Mouse (Mus musculus): Measurements from ENCODE around the gene Tap1.
"Not testable (repeated sequence)": the region's sequence is repeated elsewhere in the genome, so short reads cannot be mapped to it uniquely, and the experiment has no call there.

Gene Tap1

DNA sequence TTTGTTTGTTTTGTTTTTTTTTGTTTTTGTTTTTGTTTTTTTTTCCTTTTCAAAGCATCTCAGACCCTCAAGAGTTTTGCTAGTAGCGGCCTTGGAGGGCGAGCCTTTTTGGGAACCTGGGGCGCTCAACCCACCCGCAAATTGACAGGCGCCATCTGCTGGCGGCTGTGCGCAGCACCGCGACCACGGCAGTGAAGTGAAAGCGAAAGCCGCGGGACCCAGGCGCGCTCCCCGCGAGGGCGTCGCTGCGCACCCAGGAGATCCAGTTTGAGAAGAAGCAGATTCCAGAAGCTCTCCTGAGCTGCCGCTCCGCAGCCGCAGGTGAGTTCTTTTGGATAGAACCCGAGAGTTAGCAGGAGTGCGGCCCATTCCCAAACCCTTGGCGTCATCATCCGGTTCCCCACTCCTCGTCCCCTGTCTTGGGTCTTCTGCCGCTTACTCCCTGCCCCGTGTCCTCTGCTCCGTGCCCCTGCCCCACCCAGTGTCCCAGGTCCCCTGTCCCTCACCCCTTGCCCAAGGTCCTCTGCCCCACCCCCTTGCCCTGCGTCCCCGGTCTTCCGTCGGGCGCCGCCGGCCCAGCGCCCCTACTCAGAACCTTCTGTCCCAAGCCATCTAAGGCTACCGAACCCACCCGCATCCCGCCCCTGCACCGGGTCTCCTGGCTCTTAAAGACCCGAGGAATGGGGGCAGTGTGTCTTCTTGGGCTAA is 17.1 kb downstream of the Tap1 start:
- peak; percentile 85 for DNase-seq (ENCODE audit: low spot score)

- peak; percentile 35 for DNase-seq (ENCODE audit: low spot score)
These were observed 17.8 kb downstream of the Tap1 start for GRCm38 (mm10) chr17:34205021-34205745.

- DNase-seq (ENCODE audit: low spot score) = peak; percentile 43
These were observed 18.4 kb downstream of the Tap1 start for GRCm38 (mm10) chr17:34205746-34206176.

DNA sequence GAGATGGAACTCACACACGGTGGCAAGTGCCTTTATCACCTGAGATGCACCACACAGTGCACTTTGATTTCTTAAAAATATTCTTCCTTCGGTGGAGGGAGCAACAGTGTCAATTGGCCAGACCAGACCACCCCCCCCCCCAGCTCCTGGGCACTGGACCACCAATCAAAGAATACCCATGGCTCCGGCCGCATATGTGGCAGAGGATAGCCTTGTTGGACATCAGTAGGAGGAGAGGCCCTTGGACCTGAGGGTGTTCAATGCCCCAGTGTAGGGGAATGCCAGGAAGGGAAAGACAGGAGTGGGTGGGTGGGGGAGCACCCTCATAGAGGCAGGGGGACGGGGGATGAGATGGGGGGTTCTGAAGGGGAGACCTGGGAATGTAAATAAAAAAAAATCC is 19.4 kb downstream of the Tap1 start:
- no peak for DNase-seq (ENCODE audit: low spot score)

- no peak for DNase-seq (ENCODE audit: low spot score)
These were observed 20.1 kb downstream of the Tap1 start for GRCm38 (mm10) chr17:34207456-34207855.

DNA sequence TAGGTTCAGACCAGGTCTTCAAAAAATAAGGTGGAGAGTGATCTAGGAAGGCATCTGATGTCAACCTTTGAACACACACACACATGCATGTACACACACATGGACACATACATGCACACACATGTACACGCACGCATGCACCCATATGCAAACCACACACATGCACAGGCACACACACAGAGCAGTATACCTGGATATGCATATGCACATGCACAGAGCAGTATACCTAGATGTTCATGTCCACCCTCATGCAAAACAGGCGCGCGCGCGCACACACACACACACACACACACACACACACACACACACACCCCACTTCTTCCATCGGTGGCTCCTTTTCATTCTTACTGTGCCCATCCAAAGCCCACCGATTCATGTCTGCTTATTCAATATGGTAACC is 20.5 kb downstream of the Tap1 start:
- no peak for DNase-seq (ENCODE audit: low spot score)

GRCm38 (mm10) chr17:34208421-34208820 is 21.1 kb downstream of the Tap1 start:
- DNase-seq (ENCODE audit: low spot score) = no peak

DNA sequence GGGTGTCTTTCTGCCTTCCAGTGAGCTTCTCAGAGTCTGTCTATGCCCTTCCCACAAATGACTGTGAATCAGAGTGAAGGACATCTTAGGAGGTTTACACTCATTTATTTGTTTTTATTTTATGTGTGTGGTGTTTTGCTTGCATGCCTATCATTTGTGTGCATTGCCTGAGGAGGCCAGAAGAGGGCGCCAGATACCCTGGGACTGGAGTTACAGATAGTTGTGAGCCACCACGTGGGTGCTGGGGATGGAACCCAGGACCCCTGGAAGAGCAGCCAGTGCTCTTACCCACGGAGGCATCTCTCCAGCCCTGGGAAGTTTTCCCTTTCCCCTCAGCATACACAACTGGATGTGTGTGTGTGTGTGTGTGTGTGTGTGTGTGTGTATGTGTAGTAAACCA is 22.3 kb downstream of the Tap1 start:
- no peak for DNase-seq (ENCODE audit: low spot score)

DNA sequence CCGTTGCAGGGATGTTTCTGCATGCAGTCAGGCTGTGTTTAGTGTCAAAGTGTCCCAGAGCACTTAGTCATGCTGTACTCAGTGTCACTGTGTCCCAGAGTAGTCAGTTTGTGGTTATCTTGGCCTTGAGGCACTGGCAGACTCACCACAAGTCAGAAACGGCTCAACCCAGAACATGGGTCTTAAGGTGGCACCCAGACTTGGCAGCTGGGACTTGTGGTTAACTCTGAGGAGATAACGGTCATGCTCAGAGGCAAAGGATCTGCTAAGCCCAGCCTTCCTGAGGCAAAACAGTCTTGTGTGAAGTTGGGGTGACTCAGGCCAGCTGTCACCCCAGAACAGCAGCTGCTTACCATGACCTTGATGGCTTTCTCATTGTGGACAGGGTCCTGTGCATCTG is 23.2 kb downstream of the Tap1 start:
- DNase-seq (ENCODE audit: low spot score) = peak; percentile 16

- no peak for DNase-seq (ENCODE audit: low spot score)
These were observed 24.5 kb downstream of the Tap1 start for GRCm38 (mm10) chr17:34211746-34212365.

GRCm38 (mm10) chr17:34213936-34214335 is 26.6 kb downstream of the Tap1 start:
- DNase-seq (ENCODE audit: low spot score) = no peak

DNA sequence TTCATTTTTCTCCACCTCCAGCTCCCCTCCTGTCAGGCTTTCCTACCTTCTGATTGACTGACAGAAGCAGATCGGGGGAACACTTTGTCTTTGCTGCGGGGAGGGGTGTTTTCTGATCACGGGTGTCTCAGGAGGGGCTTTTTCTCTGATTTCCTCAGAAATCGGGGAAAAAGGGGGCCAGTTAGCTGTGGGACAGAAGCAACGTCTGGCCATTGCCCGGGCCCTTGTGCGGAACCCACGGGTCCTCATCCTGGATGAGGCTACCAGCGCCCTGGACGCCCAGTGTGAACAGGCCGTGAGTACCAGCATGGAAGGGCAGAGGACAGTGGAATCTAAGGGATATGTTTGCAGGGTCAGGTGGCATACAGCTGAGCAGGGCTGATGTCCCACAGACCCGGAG is 27.8 kb downstream of the Tap1 start:
- DNase-seq (ENCODE audit: low spot score) = no peak

- DNase-seq (ENCODE audit: low spot score) = no peak
These were observed 30.0 kb downstream of the Tap1 start for GRCm38 (mm10) chr17:34217216-34217928.

- DNase-seq (ENCODE audit: low spot score) = no peak
These were observed 30.6 kb downstream of the Tap1 start for GRCm38 (mm10) chr17:34217986-34218385.

- DNase-seq (ENCODE audit: low spot score) = peak; percentile 60
These were observed 31.3 kb downstream of the Tap1 start for GRCm38 (mm10) chr17:34218675-34219074.

GRCm38 (mm10) chr17:34219096-34219495 is 31.7 kb downstream of the Tap1 start:
- DNase-seq (ENCODE audit: low spot score) = peak; percentile 41

GRCm38 (mm10) chr17:34219801-34220200 is 32.4 kb downstream of the Tap1 start:
- not testable (repeated sequence) for DNase-seq (ENCODE audit: low spot score)

DNA sequence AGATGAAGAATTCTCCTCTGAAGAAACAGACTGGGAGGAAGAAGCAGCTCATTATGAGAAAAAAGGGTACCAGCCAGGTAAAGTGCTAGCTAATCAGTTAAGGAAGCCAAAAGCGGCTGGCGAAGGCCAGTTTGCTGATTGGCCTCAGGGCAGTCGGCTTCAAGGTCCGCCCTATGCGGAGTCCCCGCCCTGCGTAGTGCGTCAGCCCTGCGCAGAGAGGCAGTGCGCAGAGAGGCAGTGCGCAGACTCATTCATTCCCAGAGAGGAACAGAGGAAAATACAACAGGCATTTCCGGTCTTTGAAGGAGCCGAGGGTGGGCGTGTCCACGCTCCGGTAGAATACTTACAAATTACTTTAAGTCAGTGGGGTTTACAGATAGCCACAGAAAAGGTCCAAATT is 33.0 kb downstream of the Tap1 start:
- not testable (repeated sequence) for DNase-seq (ENCODE audit: low spot score)

- DNase-seq (ENCODE audit: low spot score) = no peak
These were observed 37.5 kb downstream of the Tap1 start for GRCm38 (mm10) chr17:34224816-34225215.

DNA sequence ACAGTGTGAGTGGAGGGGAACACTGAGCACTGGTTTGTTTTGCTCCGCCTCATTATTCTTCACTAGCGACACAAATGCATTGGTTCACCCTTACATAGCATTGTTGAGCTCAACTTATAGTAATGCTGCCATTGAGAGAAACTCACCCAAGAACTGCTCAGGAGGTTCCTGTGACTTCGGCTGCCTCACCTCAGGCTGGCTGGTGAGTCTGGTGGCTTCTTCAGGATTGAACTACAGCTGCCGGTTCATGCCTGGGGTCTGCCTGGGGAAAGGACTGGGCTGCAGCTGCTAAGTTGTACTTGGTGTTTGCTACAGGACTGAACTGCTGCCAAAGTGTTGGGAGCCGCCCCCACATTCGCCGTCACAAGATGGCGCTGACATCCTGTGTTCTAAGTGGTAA is 38.1 kb downstream of the Tap1 start:
- DNase-seq (ENCODE audit: low spot score) = no peak

DNA sequence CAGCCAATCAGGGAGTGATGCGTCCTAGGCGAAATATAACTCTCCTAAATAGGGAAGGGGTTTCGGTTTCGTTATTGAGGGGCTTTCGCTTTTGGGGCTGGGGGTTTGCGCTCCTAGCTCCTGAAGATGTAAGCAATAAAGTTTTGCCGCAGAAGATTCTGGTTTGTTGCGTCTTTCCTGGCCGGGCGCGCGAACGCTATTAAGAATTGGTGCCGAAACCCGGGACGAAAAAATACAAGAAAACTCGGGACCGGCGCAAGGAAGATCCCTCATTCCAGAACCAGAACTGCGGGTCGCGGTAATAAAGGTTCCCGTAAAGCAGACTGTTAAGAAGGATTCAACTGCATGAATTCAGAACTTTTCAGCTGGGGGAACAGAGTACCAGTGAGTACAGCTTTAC is 38.6 kb downstream of the Tap1 start:
- DNase-seq (ENCODE audit: low spot score) = not testable (repeated sequence)

DNA sequence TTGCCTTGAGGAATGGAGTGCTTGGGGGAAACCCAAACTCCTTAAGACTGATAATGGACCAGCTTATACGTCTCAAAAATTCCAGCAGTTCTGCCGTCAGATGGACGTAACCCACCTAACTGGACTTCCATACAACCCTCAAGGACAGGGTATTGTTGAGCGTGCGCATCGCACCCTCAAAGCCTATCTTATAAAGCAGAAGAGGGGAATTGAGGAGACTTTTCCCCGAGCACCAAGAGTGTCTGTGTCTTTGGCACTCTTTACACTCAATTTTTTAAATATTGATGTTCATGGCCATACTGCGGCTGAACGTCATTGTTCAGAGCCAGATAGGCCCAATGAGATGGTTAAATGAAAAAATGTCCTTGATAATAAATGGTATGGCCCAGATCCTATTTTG is 43.6 kb downstream of the Tap1 start:
- DNase-seq (ENCODE audit: low spot score) = not testable (repeated sequence)

All from adipocyte (in vitro differentiated cells).